Mouse (Mus musculus) limb, embryonic 14.5 days (tissue): ENCODE data around the gene Snrpa1. TPM values are rescaled to one million over a fixed set of nuclear protein-coding genes. Genes with fewer than 3 reads are reported as not detected.

Experiments
- ATAC-seq: fragments of 200-750 bp; cut with Nextera tagmentation; 2 replicates; pipeline ENCODE4 v1.8.0; 2017; ENCODE audit warnings: low read depth, moderate number of reproducible peaks, moderate TSS enrichment; ENCODE audit not compliant: low FRiP score
- DNase-seq: peaks from one replicate; pipeline ENCODE4 v3.0.0-alpha.2; 2015; ENCODE audit warnings: low spot score
- H3K27ac ChIP-seq: fragments of 300-500 bp; sonication (generic); replicated peaks from 2 replicates; pipeline ENCODE4 v1.5.1; 2014; ENCODE audit warnings: low read depth, mild to moderate bottlenecking, low read length, moderate library complexity, mixed read lengths
- H3K27me3 ChIP-seq: fragments of 300-500 bp; sonication (generic); 2 replicates; pipeline ENCODE4 v1.6.1; 2014; ENCODE audit warnings: low read length, mixed read lengths; ENCODE audit not compliant: control insufficient read depth, insufficient read depth
- H3K36me3 ChIP-seq: fragments of 300-500 bp; sonication (generic); 2 replicates; pipeline ENCODE4 v1.6.1; 2014; ENCODE audit warnings: mild to moderate bottlenecking, low read length, moderate library complexity, mixed read lengths; ENCODE audit not compliant: control insufficient read depth, insufficient read depth
- H3K4me1 ChIP-seq: fragments of 300-500 bp; sonication (generic); 2 replicates; pipeline ENCODE4 v1.6.1; 2014; ENCODE audit warnings: antibody characterized with exemption, low read length, mixed read lengths; ENCODE audit not compliant: control insufficient read depth, insufficient read depth
- H3K4me2 ChIP-seq: fragments of 300-500 bp; sonication (generic); replicated peaks from 2 replicates; pipeline ENCODE4 v1.6.1; 2014; ENCODE audit warnings: low read depth, mild to moderate bottlenecking, low read length, moderate library complexity; ENCODE audit not compliant: severe bottlenecking
- H3K4me3 ChIP-seq: fragments of 300-500 bp; sonication (generic); replicated peaks from 2 replicates; pipeline ENCODE4 v1.5.1; 2014; ENCODE audit warnings: low read length
- H3K9ac ChIP-seq: fragments of 300-500 bp; sonication (generic); 2 replicates; pipeline ENCODE4 v1.6.1; 2014; ENCODE audit warnings: mild to moderate bottlenecking, low read depth, low read length, moderate library complexity; ENCODE audit not compliant: severe bottlenecking
- H3K9me3 ChIP-seq: fragments of 300-500 bp; sonication (generic); 2 replicates; pipeline ENCODE4 v1.6.1; 2016; ENCODE audit warnings: low read length; ENCODE audit not compliant: control insufficient read depth
- POLR2A ChIP-seq: fragments of 200-500 bp; IDR thresholded peaks from 2 replicates; pipeline ENCODE4 v1.8.0; 2012; ENCODE audit warnings: inconsistent platforms, mild to moderate bottlenecking, moderate library complexity, borderline replicate concordance; ENCODE audit not compliant: insufficient read depth, insufficient read length; ENCODE audit errors: extremely low read depth
- WGBS: fragments of 180-500 bp; shearing (Covaris S2); extraction: QIAGEN DNeasy Blood & Tissue Kit; methylation state at CpG from one replicate; pipeline ENCODE4 v1.1.7; 2014; 5-methylcytosine and 5-hydroxymethylcytosine counted together
- polyA plus RNA-seq, 2 experiments: library from polyadenylated mRNA; depleted of rRNA in 1 of 2; stranded (reverse) in 1 of 2; unstranded in 1 of 2; fragments of >200 nt; fragmentation: Nextera tagmentation in 1 of 2; extraction: Ambion mirVana in 1 of 2; gene quantifications; 2 replicates each; pipeline versions ENCODE4 v1.2.1 to v1.2.3; 2012 to 2014

The Snrpa1 gene
- polyA plus RNA-seq, 2 experiments: 78.2 to 151 TPM

DNA sequence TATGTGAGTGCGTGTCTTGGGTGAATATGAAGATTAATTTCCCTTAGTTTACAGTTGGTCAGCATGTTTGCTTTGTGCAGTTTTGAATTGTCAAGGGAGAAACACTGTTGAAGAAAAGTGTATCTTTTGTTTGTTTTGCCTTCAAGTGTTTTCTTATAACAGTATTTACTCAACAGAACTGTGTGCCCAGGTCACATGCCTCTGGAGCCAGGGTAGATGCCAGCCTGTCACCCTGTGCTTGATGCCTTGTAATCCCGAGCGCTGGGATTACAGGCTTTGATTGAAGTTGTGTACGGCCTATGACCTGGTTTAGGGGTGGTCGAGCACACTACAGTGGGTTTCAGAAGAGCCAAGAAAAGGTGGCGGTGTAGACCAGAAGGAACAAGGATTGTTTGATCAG lies 25.0 kb downstream of the Snrpa1 start:
- Histone ChIP-seq H3K27ac (no peak overlapping the region), H3K9ac (no peak overlapping the region), H3K4me1 (peaks cover 14% of the 10 kb centered on the region), H3K9me3 (no peaks in the 10 kb centered on the region), H3K4me3 (no peak overlapping the region), H3K27me3 (no peaks in the 10 kb centered on the region), H3K4me2 (no peak overlapping the region), H3K36me3 (peaks cover 67% of the 10 kb centered on the region)
- TF ChIP-seq POLR2A: no peak
- WGBS: 93% methylated on average over 6 of the region's 6 CpGs
- ATAC-seq (no peak), DNase-seq (no peak)

- Histone ChIP-seq H3K9ac (no peak overlapping the region), H3K9me3 (no peaks in the 10 kb centered on the region), H3K36me3 (peaks cover 74% of the 10 kb centered on the region), H3K4me1 (peaks cover 12% of the 10 kb centered on the region), H3K27ac (no peak overlapping the region), H3K4me3 (no peak overlapping the region), H3K4me2 (no peak overlapping the region), H3K27me3 (no peaks in the 10 kb centered on the region)
- ATAC-seq (no peak), DNase-seq (no peak)
- TF ChIP-seq POLR2A: no peak
- 75% methylated on average over 7 of the region's 7 CpGs for WGBS
These were observed 25.7 kb downstream of the Snrpa1 start for GRCm38 (mm10) chr7:66084546-66084945.

- no peak for ATAC-seq
- Histone ChIP-seq H3K9me3 (no peaks in the 10 kb centered on the region), H3K4me1 (no peaks in the 10 kb centered on the region), H3K4me2 (no peak overlapping the region), H3K27me3 (no peaks in the 10 kb centered on the region), H3K36me3 (peaks cover 96% of the 10 kb centered on the region), H3K27ac (no peak overlapping the region), H3K4me3 (no peak overlapping the region), H3K9ac (no peak overlapping the region)
- 87% methylated on average over 4 of the region's 4 CpGs for WGBS
- no peak for TF ChIP-seq POLR2A
- DNase-seq: no peak
These were observed 28.8 kb downstream of the Snrpa1 start for GRCm38 (mm10) chr7:66087652-66088051.

- Histone ChIP-seq H3K4me2 (no peak overlapping the region), H3K4me3 (no peak overlapping the region), H3K27ac (no peak overlapping the region), H3K9me3 (no peaks in the 10 kb centered on the region), H3K9ac (no peak overlapping the region), H3K36me3 (peaks cover 91% of the 10 kb centered on the region), H3K27me3 (no peaks in the 10 kb centered on the region), H3K4me1 (no peaks in the 10 kb centered on the region)
- DNase-seq: no peak
- ATAC-seq: no peak
- TF ChIP-seq POLR2A: no peak
- WGBS: 90% methylated on average over 2 of the region's 2 CpGs
These were observed 29.3 kb downstream of the Snrpa1 start for GRCm38 (mm10) chr7:66088077-66088476.

DNA sequence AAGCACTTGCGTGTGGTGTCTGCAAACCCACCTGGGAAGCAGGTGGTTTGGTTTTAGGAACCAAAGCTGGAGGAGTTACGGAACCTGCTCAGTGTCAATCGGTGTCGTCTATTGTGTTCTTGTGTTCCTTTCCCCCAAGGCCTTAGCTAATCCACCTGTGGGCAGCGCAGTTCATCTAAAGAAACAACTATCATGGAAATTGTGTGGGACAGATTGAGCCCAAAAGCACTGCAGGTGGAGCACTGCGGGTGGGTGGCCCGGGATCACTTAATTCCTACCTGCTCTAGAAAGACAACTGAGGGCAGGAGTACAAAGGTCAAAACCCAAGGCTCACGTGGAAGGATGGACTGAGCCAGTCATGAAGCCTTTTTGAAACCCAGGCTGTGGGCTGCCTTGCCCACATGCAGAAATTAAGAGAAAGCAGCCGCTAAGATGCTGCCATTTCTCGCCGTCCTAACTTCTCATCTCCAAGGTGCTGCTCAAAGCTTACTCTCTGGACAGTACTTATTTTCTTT lies 31.9 kb downstream of the Snrpa1 start:
- no peak overlapping the region for H3K4me2 ChIP-seq
- peaks cover 65% of the 10 kb centered on the region for H3K36me3 ChIP-seq
- ATAC-seq (no peak), DNase-seq (no peak)
- no peaks in the 10 kb centered on the region for H3K9me3 ChIP-seq
- no peak overlapping the region for H3K4me3 ChIP-seq
- 88% methylated on average over 11 of the region's 11 CpGs for WGBS
- H3K9ac ChIP-seq: no peak overlapping the region
- no peak for TF ChIP-seq POLR2A
- no peaks in the 10 kb centered on the region for H3K4me1 ChIP-seq
- no peak overlapping the region for H3K27ac ChIP-seq
- no peaks in the 10 kb centered on the region for H3K27me3 ChIP-seq

GRCm38 (mm10) chr7:66091553-66091952 lies 32.8 kb downstream of the Snrpa1 start:
- H3K4me3 ChIP-seq: no peak overlapping the region
- no peaks in the 10 kb centered on the region for H3K9me3 ChIP-seq
- no peak overlapping the region for H3K9ac ChIP-seq
- no peak for TF ChIP-seq POLR2A
- ATAC-seq (no peak), DNase-seq (no peak)
- no peak overlapping the region for H3K4me2 ChIP-seq
- 85% methylated on average over 7 of the region's 7 CpGs for WGBS
- peaks cover 58% of the 10 kb centered on the region for H3K36me3 ChIP-seq
- no peak overlapping the region for H3K27ac ChIP-seq
- H3K27me3 ChIP-seq: no peaks in the 10 kb centered on the region
- no peaks in the 10 kb centered on the region for H3K4me1 ChIP-seq
